Mouse (Mus musculus): ENCODE data around the gene Scgb1b3.

Gene Scgb1b3

GRCm38 (mm10) chr7:31375292-31375691, at the start of gene Scgb1b3:
Gene Scgb1b3, plus strand, starts transcription at chr7:31375592.
- no peak for DNase-seq

GRCm38 (mm10) chr7:31362022-31362560, 13.3 kb upstream of the Scgb1b3 start, which contains the start of gene Scgb2b3:
Gene Scgb2b3, minus strand, starts transcription at chr7:31362072.
- no peak for DNase-seq
